Mouse (Mus musculus) kidney, postnatal 0 days (tissue): ENCODE measurements around the gene Dnajc22. TPM values are rescaled to one million over a fixed set of nuclear protein-coding genes. Genes with fewer than 3 reads are reported as not detected.

ENCODE experiments used
- ATAC-seq: fragments of 200-750 bp; cut with Nextera tagmentation; replicated peaks from 2 replicates; pipeline ENCODE4 v1.8.0; 2017; ENCODE audit warnings: low read depth, moderate number of reproducible peaks, moderate TSS enrichment, moderate library complexity; ENCODE audit not compliant: low FRiP score
- DNase-seq: peaks from one replicate; pipeline ENCODE4 v3.0.0-alpha.2; 2016; ENCODE audit warnings: low spot score
- H3K27ac ChIP-seq: fragments of 300-500 bp; sonication (generic); 2 replicates; pipeline ENCODE4 v1.5.1; 2014; ENCODE audit warnings: mild to moderate bottlenecking
- H3K27me3 ChIP-seq: fragments of 300-500 bp; sonication (generic); 2 replicates; pipeline ENCODE4 v1.6.1; 2014; ENCODE audit warnings: low read length, mixed read lengths; ENCODE audit not compliant: insufficient read depth
- H3K36me3 ChIP-seq: fragments of 300-500 bp; sonication (generic); 2 replicates; pipeline ENCODE4 v1.6.1; 2014; ENCODE audit warnings: low read length, mixed read lengths; ENCODE audit not compliant: insufficient read depth
- H3K4me1 ChIP-seq: fragments of 300-500 bp; sonication (generic); replicated peaks from 2 replicates; pipeline ENCODE4 v1.6.1; 2014; ENCODE audit warnings: antibody characterized with exemption, low read length, mixed read lengths; ENCODE audit not compliant: insufficient read depth
- H3K4me2 ChIP-seq: fragments of 300-500 bp; sonication (generic); 2 replicates; pipeline ENCODE4 v1.6.1; 2014; ENCODE audit warnings: mild to moderate bottlenecking, low read length, moderate library complexity, mixed read lengths
- H3K4me3 ChIP-seq: fragments of 300-500 bp; sonication (generic); replicated peaks from 2 replicates; pipeline ENCODE4 v1.5.1; 2014; ENCODE audit warnings: low read depth, low read length
- H3K9ac ChIP-seq: fragments of 300-500 bp; sonication (generic); 2 replicates; pipeline ENCODE4 v1.6.1; 2014; ENCODE audit warnings: low read depth, low read length
- H3K9me3 ChIP-seq: fragments of 300-500 bp; sonication (generic); replicated peaks from 2 replicates; pipeline ENCODE4 v1.6.1; 2016; ENCODE audit warnings: low read length, inconsistent platforms, mixed read lengths
- CTCF ChIP-seq: IDR thresholded peaks from 2 replicates; pipeline ENCODE4 v1.5.1; 2016; ENCODE audit warnings: antibody characterized with exemption, low read depth, mild to moderate bottlenecking, moderate library complexity
- WGBS: fragments of 180-500 bp; shearing (Covaris S2); extraction: QIAGEN DNeasy Blood & Tissue Kit; methylation state at CpG from one replicate; pipeline ENCODE4 v1.1.7; 2014; 5-methylcytosine and 5-hydroxymethylcytosine counted together
- microRNA-seq: library from miRNA; unstranded; fragments of <30 nt; microRNA quantifications from one replicate; pipeline ENCODE4, GENCODE M21; 2016
- polyA plus RNA-seq: library from polyadenylated mRNA; unstranded; fragments of >200 nt; fragmentation: Nextera tagmentation; extraction: Ambion mirVana; gene quantifications from 2 replicates; pipeline ENCODE4 v1.2.1, GENCODE M21; 2015

Gene Dnajc22
- polyA plus RNA-seq, 1 experiment from 2014 or later: 8.8 TPM

DNA sequence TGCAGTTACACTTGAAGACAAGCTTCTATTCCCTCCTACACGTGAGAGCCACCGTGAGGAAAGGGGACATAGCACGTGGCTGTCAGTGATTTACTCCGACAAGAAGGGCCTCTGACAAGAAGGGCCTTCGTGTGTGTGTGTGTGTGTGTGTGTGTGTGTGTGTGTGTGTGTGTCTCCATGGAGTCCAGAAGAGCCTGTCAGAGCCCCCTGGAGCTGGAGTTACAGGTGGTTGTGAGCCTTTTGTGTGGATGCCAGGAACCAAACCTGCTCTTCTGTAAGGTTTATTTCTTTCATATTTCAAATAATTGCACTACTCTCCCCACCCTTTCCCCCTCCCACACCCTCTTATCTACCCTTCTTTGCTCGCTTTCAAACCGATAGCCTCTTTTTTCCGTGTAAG, 58.4 kb downstream of the Dnajc22 start:
- no peak for ATAC-seq

DNA sequence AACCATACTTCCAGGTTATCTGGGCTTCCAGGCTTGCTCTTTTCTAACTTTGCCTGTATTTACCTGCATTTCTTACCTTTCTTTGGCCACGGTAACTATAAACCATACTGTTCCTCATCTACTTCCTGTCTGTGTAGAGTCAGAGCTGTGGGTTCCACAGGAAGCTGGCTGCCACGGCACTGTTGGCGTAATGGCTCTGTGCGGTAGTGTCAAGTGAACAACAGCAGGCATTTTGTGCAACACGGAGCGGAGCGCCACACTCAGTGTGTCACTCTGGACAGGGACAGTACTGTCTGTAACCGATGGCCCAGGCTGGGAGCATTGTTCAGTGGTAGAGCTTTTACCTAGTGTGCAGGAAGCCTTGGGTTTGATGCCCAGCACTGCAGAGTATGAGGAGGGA, 60.5 kb downstream of the Dnajc22 start:
- Histone ChIP-seq H3K9me3 (no peaks in the 10 kb centered on the region), H3K27me3 (no peaks in the 10 kb centered on the region), H3K9ac (no peak overlapping the region), H3K4me2 (no peak overlapping the region), H3K4me1 (no peaks in the 10 kb centered on the region), H3K4me3 (no peak overlapping the region), H3K36me3 (peaks cover 11% of the 10 kb centered on the region), H3K27ac (no peak overlapping the region)
- WGBS: 93% methylated on average over 8 of the region's 8 CpGs
- DNase-seq (no peak), ATAC-seq (no peak)
- TF ChIP-seq CTCF: no peak

More for the DNA sequence above, 58.4 kb downstream of the Dnajc22 start:
- WGBS: 66% methylated on average over 8 of the region's 8 CpGs
- no peak for TF ChIP-seq CTCF
- no peaks in the 10 kb centered on the region for H3K9me3 ChIP-seq
- no peak overlapping the region for H3K4me3 ChIP-seq
- no peaks in the 10 kb centered on the region for H3K4me1 ChIP-seq
- peaks cover 14% of the 10 kb centered on the region for H3K36me3 ChIP-seq
- no peaks in the 10 kb centered on the region for H3K27me3 ChIP-seq
- H3K4me2 ChIP-seq: no peak overlapping the region
- DNase-seq: no peak
- H3K9ac ChIP-seq: no peak overlapping the region
- H3K27ac ChIP-seq: no peak overlapping the region

Small RNA genes within 50 kb of the gene (microRNA-seq; reads per million reads assigned to microRNA genes)
- 0.80 reads per million for gene Mir6960

Other genes with a start within 250 kb of the Dnajc22 start
- 6.4 and 8.3 TPM in 2 replicates for gene Kmt2d, start 222.0 kb upstream of the Dnajc22 start, polyA plus RNA-seq
- gene Rhebl1, start 198.6 kb upstream of the Dnajc22 start, polyA plus RNA-seq: 15.4 and 15.7 TPM in 2 replicates
- gene Dhh, start 194.6 kb upstream of the Dnajc22 start, polyA plus RNA-seq: 2.6 and 2.9 TPM in 2 replicates
- 11.6 and 13.0 TPM in 2 replicates for gene Lmbr1l, start 174.9 kb upstream of the Dnajc22 start, polyA plus RNA-seq
- 903 and 1,010 TPM in 2 replicates for gene Tuba1b, start 158.6 kb upstream of the Dnajc22 start, polyA plus RNA-seq
- not detected in 2 replicates for gene Gm49450, start 139.6 kb upstream of the Dnajc22 start, polyA plus RNA-seq
- gene Tuba1a, start 139.5 kb upstream of the Dnajc22 start, polyA plus RNA-seq: 460 and 537 TPM in 2 replicates
- gene Tuba1c, start 63.3 kb upstream of the Dnajc22 start, polyA plus RNA-seq: 170 and 178 TPM in 2 replicates
- gene Prph, start 38.0 kb upstream of the Dnajc22 start, polyA plus RNA-seq: 0.26 and 0.82 TPM in 2 replicates
- gene Troap, start 18.6 kb upstream of the Dnajc22 start, polyA plus RNA-seq: 11.4 and 11.5 TPM in 2 replicates
- 1.3 TPM in 2 replicates for gene C1ql4, start 5.4 kb upstream of the Dnajc22 start, polyA plus RNA-seq
- 33.5 and 34.6 TPM in 2 replicates for gene Spats2, start 32.7 kb downstream of the Dnajc22 start, polyA plus RNA-seq
- 0.32 and 0.55 TPM in 2 replicates for gene Kcnh3, start 131.7 kb downstream of the Dnajc22 start, polyA plus RNA-seq
- 135 and 138 TPM in 2 replicates for gene Mcrs1, start 158.8 kb downstream of the Dnajc22 start, polyA plus RNA-seq
- 38.3 and 42.7 TPM in 2 replicates for gene Prpf40b, start 201.9 kb downstream of the Dnajc22 start, polyA plus RNA-seq
- gene Fam186b, start 202.7 kb downstream of the Dnajc22 start, polyA plus RNA-seq: 0.22 and 0.47 TPM in 2 replicates